Mouse (Mus musculus): Measurements from ENCODE around the gene Nat10. TPM values are rescaled to one million over a fixed set of nuclear protein-coding genes. Genes with fewer than 3 reads are reported as not detected.

The Nat10 gene
- polyA plus RNA-seq, 1 experiment = 58.0 TPM

DNA sequence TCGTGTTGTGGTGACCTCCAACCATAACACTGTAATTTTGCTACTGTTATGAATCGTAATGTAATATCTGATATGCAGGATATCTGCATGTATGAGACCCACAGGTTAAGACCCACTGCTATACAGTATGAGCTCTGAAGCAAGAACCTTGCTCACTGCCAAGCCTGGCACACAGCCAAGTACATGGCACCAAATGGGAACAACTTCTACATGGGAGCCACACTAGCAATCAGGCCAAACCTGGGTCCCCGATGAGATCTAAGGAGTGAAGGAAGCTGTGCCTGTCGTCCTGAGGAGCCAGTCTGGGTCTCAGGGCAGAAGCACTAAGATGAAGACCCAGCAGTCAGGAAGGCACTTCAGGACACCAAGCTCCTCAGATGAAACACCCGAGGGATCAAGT is 15.6 kb downstream of the Nat10 start:
- DNase-seq (ENCODE audit: low read depth) = peak; percentile 49
- TF ChIP-seq POLR2A (IDR thresholded peaks at IDR 0.05; ENCODE audit: borderline replicate concordance, extremely low read depth, insufficient read depth, insufficient read length, poor library complexity, severe bottlenecking) = no peak
- no peak for TF ChIP-seq CTCF (IDR thresholded peaks at IDR 0.05; ENCODE audit: borderline replicate concordance, extremely low read depth, insufficient read depth, insufficient read length)

DNA sequence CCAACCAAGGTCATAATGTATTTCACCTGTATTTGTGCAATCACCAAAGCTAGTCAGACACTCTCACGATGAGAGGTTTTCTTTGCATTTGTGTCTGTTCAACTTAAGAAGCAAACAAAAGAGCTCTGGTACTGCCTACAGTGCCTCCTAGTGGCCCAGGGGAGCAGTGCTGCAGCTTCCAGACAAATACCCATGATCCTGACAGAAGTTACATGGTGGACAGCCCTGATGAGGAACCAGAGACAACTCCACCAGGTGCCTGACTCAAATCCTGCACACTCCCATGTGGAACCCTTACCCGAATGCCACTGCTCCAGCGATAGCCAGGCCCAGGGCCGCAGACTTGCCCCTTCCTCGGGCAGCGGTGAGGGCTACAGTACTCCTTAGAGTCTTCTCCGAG is 17.1 kb downstream of the Nat10 start:
- peak; percentile 81 for DNase-seq (ENCODE audit: low read depth)
- peak; percentile 83; the same call in 1 of the 2 replicates for TF ChIP-seq CTCF (IDR thresholded peaks at IDR 0.05; ENCODE audit: borderline replicate concordance, extremely low read depth, insufficient read depth, insufficient read length)
- no peak for TF ChIP-seq POLR2A (IDR thresholded peaks at IDR 0.05; ENCODE audit: borderline replicate concordance, extremely low read depth, insufficient read depth, insufficient read length, poor library complexity, severe bottlenecking)

DNA sequence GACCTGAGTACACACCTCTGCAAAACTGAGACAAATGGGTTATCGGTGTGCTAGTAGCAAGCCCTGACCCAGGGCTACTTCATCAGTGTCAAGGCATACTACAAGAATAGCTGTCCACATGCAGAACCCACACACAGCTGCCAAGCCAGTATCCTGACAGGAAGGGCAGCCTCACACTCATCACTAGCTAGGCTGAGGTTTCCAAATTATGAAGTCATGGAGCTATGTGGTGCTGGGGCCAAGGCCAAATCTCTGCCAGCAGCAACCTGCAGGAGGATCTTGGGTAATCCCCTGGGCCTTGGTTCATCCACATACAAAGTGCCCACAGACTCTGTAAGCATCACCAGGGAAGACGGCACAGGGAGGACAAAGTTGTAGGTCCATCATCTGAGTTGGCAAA is 17.5 kb downstream of the Nat10 start:
- DNase-seq (ENCODE audit: low read depth) = no peak
- no peak for TF ChIP-seq POLR2A (IDR thresholded peaks at IDR 0.05; ENCODE audit: borderline replicate concordance, extremely low read depth, insufficient read depth, insufficient read length, poor library complexity, severe bottlenecking)
- TF ChIP-seq CTCF (IDR thresholded peaks at IDR 0.05; ENCODE audit: borderline replicate concordance, extremely low read depth, insufficient read depth, insufficient read length) = no peak

DNA sequence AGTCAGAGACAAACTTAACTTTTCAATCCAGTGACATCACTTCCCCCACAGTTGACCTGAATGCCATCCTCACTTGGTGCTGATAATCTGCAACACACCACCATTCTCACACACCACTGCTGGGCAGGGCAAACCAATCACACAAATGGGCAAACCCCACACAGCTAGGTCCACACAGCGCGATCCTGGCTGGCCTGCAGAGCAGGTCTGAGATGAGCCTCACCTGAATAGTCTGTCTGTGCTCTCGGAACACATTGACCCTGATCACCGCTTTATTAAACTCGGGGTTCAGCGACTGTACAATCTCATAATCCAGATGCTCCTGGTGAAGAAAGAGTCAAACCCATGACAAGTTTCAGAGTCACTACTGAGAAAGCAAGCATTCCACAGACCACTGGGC is 18.2 kb downstream of the Nat10 start:
- no peak for DNase-seq (ENCODE audit: low read depth)
- TF ChIP-seq CTCF (IDR thresholded peaks at IDR 0.05; ENCODE audit: borderline replicate concordance, extremely low read depth, insufficient read depth, insufficient read length) (no peak), POLR2A (IDR thresholded peaks at IDR 0.05; ENCODE audit: borderline replicate concordance, extremely low read depth, insufficient read depth, insufficient read length, poor library complexity, severe bottlenecking) (no peak)

DNA sequence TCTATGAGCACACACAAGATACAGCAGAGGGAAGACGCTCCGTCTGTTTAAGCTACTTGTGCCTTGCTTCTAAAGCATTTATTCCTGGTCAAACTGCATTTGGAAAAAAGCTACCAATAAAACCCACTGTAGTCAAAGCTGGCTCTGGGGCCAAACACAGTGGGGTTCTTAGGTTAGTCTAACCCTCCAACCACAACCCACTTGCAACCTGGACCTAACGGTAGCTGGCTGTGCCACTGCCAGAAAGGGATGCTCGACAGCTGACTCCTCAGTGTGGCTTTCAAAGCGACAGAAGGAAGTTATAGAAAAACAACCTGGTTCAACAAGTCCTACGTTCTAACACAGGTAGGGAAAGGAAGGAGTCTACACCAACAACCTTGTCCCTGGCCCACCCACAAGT is 29.6 kb downstream of the Nat10 start:
- TF ChIP-seq CTCF (IDR thresholded peaks at IDR 0.05; ENCODE audit: borderline replicate concordance, extremely low read depth, insufficient read depth, insufficient read length) (no peak), POLR2A (IDR thresholded peaks at IDR 0.05; ENCODE audit: borderline replicate concordance, extremely low read depth, insufficient read depth, insufficient read length, poor library complexity, severe bottlenecking) (no peak)
- no peak for DNase-seq (ENCODE audit: low read depth)

DNA sequence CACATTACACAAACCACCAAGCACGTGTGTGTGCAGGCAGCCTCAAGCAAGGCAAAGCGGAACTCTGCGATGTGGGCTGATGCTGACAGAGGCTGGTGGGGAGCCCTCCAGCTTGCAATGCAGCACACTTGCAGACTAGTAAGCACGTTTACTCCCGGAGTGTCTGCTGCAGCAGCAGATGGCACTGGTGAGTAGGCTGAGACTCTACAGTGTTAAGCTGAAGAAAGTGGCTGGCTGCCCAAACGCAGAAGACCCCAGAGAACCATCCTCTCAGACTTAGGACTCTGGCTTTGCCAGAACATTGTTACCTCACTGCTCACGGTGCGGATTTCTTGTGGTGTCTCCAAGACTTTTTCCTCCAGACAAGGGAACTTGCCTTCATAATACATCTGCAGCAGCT is 30.1 kb downstream of the Nat10 start:
- peak; percentile 48 for DNase-seq (ENCODE audit: low read depth)
- TF ChIP-seq CTCF (IDR thresholded peaks at IDR 0.05; ENCODE audit: borderline replicate concordance, extremely low read depth, insufficient read depth, insufficient read length) (peak; percentile 2; the same call in 1 of the 2 replicates), POLR2A (IDR thresholded peaks at IDR 0.05; ENCODE audit: borderline replicate concordance, extremely low read depth, insufficient read depth, insufficient read length, poor library complexity, severe bottlenecking) (no peak)

DNA sequence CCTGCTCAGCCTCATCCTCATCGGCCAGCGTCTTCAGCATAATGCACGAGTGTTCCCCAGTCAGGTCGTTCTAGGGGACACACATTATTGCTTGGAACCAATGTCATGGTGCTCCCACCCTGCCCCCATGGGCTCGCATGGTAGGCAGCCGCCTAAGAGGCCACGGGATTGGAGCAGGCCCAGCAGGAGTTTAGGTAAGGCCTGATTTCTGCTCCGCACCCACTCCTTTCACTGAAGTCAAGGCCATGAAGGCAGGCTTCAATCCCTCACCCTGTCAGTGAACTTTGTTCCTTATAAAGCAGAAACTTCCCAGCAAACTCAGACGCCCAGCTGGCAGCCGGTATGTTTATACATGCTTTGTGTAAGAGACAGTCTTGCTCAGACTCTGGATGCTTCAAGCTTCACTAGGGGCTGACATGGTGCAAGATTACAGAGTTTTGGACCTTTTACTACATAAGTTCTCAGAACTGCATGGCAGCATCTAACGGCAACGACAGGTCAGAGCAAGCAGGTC is 33.0 kb downstream of the Nat10 start:
- DNase-seq (ENCODE audit: low read depth) = no peak

DNA sequence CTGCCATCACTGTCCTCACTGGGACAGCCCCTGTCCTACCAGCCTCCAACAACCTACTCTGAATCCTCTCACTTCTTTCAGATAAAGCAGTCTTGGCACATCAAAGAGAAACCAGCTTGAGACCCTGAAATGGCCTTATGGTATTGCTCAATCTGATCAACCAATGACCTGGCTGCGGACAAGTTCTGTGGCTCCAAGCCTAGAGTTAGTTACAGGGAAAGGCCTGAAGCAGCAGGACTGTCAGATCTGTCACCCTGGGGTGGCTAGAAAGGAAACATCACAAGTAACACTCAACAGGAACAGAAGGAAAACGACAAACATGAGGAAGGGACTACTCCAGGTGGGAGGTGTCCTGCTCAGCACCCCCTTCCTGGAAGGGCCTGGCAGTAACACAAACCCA is 36.5 kb downstream of the Nat10 start:
- DNase-seq (ENCODE audit: low read depth) = no peak
- TF ChIP-seq POLR2A (IDR thresholded peaks at IDR 0.05; ENCODE audit: borderline replicate concordance, extremely low read depth, insufficient read depth, insufficient read length, poor library complexity, severe bottlenecking) = no peak
- no peak for TF ChIP-seq CTCF (IDR thresholded peaks at IDR 0.05; ENCODE audit: borderline replicate concordance, extremely low read depth, insufficient read depth, insufficient read length)

More for the DNA sequence above, 33.0 kb downstream of the Nat10 start:
- TF ChIP-seq POLR2A (IDR thresholded peaks at IDR 0.05; ENCODE audit: borderline replicate concordance, extremely low read depth, insufficient read depth, insufficient read length, poor library complexity, severe bottlenecking) (no peak), CTCF (IDR thresholded peaks at IDR 0.05; ENCODE audit: borderline replicate concordance, extremely low read depth, insufficient read depth, insufficient read length) (no peak)

DNA sequence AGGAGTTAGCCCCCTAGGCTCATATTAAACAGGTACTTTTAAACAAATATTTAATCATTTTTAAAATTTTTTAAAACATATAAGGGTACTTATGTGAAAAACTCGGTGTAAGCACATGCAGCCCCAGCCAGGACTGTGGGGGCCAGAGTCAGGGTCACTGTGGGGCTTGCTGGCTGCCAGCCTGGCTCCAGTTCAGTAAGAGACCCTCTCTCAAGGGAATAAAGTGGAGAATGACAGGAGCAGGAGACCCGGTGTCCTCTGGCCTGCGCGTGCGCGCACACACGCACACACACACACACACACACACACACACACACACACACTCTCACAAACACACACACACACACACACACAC is 41.8 kb downstream of the Nat10 start:
- no peak for TF ChIP-seq CTCF (IDR thresholded peaks at IDR 0.05; ENCODE audit: borderline replicate concordance, extremely low read depth, insufficient read depth, insufficient read length)
- TF ChIP-seq POLR2A (IDR thresholded peaks at IDR 0.05; ENCODE audit: borderline replicate concordance, extremely low read depth, insufficient read depth, insufficient read length, poor library complexity, severe bottlenecking) = no peak
- no peak for DNase-seq (ENCODE audit: low read depth)

DNA sequence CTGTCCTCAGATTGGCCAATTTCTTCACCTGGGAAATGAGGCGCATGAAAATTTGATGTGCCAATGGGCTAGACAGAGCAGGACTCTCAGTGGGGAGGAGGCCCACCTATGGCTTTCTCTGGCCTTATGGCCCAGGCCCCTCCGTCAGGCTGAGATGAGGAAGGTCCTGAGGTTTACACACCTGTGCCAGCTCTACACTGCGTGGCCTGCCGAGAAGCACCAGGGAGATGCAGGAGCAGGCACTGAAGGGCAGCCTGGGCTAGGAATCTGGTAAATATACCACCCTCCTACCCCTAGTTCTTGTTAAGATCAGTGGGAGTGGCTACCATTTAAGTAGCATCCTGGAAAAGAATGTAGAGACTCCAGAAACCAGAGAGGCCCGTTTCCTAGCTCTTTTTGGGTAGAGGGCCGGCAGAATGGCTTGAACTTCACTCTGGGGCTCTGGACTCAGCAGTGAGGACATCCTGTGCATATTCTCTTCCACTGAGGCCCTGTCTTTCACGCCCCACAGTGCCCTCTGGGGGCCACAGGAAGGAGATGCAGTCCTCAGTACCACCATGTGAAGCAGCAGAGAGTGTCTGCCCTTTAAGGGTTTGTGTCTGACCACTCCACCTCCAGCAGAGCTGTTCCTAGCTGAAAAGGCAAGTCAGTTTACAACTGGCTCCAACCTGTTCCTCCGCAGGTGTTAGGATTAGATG is 42.3 kb downstream of the Nat10 start:
- TF ChIP-seq CTCF (IDR thresholded peaks at IDR 0.05; ENCODE audit: borderline replicate concordance, extremely low read depth, insufficient read depth, insufficient read length) (peak; percentile 94), POLR2A (IDR thresholded peaks at IDR 0.05; ENCODE audit: borderline replicate concordance, extremely low read depth, insufficient read depth, insufficient read length, poor library complexity, severe bottlenecking) (no peak)
- DNase-seq (ENCODE audit: low read depth) = peak; percentile 87

DNA sequence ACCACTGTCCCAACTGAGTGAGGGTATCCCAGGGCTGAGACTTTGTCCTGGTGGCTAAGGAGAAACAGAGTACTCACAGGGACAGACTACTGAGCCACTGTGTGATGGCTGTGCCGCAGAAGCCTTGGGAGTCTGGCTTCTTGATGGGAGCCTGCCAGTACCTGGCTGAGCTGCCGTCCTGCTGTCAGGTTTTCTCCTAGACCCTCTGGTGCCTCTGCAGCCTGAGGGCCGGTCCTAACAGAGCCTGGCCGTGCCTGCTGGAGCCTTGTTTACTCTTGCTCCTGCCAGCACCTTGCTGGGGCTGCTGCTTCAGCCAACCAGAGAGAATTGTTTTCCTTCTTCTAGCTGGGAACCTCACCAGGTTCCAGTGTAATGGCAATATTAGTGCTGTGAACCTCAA is 46.7 kb downstream of the Nat10 start:
- no peak for TF ChIP-seq POLR2A (IDR thresholded peaks at IDR 0.05; ENCODE audit: borderline replicate concordance, extremely low read depth, insufficient read depth, insufficient read length, poor library complexity, severe bottlenecking)
- TF ChIP-seq CTCF (IDR thresholded peaks at IDR 0.05; ENCODE audit: borderline replicate concordance, extremely low read depth, insufficient read depth, insufficient read length) = no peak
- no peak for DNase-seq (ENCODE audit: low read depth)

DNA sequence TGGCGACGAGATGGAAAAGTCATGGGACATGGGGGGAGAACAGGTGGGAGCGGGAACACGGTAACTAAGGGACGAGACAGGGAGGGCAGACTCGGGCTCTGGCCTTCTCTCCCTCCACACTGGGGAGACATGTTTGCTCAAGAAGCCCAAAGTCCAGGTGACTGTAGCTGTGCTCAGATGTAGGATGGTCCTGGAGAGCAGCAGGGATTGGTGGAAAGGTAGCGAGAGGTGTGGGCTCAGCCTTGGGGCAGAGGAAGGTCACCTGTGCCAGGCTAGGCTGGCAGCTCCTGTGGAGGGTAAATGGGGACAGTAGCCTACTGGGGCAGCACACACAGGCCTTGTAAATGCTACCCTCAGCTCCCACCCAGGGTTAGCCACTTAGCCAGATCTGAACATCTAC is 47.2 kb downstream of the Nat10 start:
- no peak for TF ChIP-seq CTCF (IDR thresholded peaks at IDR 0.05; ENCODE audit: borderline replicate concordance, extremely low read depth, insufficient read depth, insufficient read length)
- no peak for TF ChIP-seq POLR2A (IDR thresholded peaks at IDR 0.05; ENCODE audit: borderline replicate concordance, extremely low read depth, insufficient read depth, insufficient read length, poor library complexity, severe bottlenecking)
- no peak for DNase-seq (ENCODE audit: low read depth)
